Mouse (Mus musculus) skeletal muscle tissue, adult 2 months (tissue): Measurements from ENCODE around the gene Il4ra.

Experiments
- DNase-seq: peaks from one replicate; pipeline ENCODE4 v3.0.0-alpha.2; 2012; ENCODE audit warnings: low read depth, low spot score

The Il4ra gene

DNA sequence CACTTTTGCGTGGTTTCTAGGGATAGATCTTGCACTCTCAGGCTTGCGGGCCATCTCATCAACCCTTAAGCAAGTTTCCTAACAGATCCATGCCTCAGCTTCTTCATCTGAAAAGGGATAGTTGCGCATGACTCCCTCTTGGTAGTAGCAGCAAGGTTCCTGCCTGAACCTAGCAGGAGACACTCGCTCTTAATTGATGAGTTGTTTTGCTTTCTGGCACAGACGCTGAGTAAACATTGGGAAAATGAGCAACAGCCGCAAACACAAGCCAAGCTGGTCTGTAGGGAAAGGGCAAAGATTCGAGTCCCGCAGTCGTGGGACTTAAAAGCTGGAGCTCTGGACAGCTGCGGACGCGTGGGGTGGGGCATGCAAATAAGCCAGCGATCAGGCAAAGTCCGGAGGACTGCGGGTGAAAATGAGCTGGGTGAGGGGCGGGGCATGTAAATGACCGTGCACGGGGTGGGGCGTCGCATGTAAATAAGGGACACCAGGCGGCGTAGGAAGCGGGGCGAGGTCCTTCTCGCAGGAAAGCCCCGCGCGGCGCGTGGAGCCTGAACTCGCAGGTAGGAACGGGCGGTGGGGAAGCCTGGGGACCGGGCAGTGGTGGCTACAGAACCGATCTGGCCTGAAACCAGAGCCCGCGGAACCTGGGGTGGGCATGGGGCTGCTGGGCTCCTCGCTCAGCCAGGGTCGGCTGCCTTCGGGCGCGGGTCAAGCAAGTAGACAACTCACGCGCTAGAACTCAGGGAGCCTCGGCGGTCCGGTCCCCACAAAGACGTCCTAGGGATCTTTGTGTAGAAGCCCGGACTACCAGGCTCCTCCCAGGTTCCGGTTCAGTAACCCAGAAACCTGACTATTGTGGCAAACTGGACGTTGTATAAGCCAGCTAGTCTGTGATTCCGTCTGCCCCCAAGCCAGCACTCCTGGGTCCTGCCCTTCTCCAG lies at the start of gene Il4ra:
Gene Il4ra, plus strand, starts transcription at position 355 of the 944 bp plus-strand sequence.
- peak; percentile 87 for DNase-seq

DNA sequence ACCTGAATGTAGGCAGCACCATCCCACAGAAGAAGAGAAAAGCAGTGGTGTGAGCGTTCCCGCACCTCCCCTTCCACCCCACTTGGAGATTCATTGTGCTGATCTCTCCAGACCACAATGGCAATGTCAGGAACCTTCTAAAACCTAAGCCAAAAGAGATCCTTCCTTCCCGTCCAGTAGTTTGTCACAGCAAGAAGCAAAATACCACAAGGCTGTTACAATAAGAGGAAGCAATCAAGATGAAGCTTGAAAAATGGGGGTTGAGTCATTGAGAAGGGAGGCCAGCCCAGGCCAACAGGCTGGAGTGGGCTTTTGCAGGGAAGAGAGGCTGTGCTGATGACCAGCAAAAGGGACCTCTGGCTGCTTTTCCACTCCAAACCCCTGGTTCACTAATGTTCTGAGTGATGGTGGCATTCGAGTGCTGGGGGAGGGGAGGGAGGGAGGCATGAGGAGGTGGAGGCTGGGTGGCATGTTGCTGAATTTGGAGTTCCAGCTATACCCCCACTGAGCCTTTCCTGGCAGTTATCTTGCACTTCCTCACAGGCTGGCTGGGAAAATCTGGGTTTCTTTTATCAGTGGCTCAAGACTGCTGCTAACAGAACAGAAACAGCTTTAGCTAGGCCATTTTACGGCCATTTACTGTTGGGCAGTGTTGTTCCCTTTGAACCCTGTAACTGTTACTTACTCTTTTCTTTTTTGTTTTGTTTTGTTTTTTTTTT lies 48.4 kb upstream of the Il4ra start:
- DNase-seq = no peak

GRCm38 (mm10) chr7:125504618-125505017 lies 47.3 kb upstream of the Il4ra start:
- DNase-seq = no peak

- DNase-seq = no peak
Measured at GRCm38 (mm10) chr7:125505568-125505967, 46.4 kb upstream of the Il4ra start.

- no peak for DNase-seq
Measured at GRCm38 (mm10) chr7:125507279-125507678, 44.6 kb upstream of the Il4ra start.

GRCm38 (mm10) chr7:125511432-125511831 lies 40.5 kb upstream of the Il4ra start:
- DNase-seq = no peak

- DNase-seq = no peak
Measured at GRCm38 (mm10) chr7:125511852-125512251, 40.1 kb upstream of the Il4ra start.

- DNase-seq = no peak
Measured at GRCm38 (mm10) chr7:125515081-125515853, 36.7 kb upstream of the Il4ra start.

GRCm38 (mm10) chr7:125516723-125517122 lies 35.2 kb upstream of the Il4ra start:
- no peak for DNase-seq

GRCm38 (mm10) chr7:125517470-125517869 lies 34.5 kb upstream of the Il4ra start:
- no peak for DNase-seq

- DNase-seq = no peak
Measured at GRCm38 (mm10) chr7:125519715-125520114, 32.2 kb upstream of the Il4ra start.

DNA sequence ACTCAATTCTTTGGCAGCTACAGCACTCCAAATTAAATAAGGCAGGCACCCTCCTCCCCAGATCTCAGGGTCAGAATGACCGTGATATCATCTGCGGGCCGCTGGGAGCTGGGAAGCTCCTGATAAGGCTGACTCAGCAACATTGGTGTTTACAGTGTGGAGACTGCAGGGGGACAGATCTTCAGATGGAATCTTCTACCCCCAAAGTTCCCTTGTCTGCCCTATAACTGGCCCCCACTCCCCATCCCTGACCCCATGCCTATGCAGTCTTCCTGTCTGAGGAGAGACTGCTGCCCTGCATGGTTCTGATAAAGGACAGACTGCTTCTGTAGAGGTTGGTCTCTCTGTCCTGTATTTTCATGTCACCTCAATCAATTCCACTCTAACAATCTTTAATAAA lies 28.9 kb upstream of the Il4ra start:
- no peak for DNase-seq

DNA sequence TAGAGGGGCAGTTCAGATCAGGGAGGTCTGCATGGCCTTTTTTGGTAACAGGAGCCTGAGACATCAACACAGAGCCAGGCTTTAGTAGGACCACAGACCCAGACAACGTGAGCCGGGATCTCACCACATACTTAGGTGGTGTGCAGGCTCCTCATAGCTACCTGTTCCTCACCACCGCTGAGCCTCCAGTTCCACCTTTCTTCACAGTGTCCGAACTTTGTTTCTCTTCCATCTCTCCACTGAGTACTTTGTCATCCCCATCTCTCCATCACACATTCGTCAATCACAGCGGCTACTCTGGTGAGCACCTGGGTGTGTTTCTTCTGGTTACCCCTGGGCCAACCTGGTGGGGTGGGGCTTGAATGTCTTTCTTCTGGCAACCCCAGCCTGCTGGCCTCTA lies 24.7 kb upstream of the Il4ra start:
- no peak for DNase-seq

- no peak for DNase-seq
Measured at GRCm38 (mm10) chr7:125527901-125528580, 23.9 kb upstream of the Il4ra start.

- DNase-seq = no peak
Measured at GRCm38 (mm10) chr7:125539351-125539750, 12.6 kb upstream of the Il4ra start.

- DNase-seq = no peak
Measured at GRCm38 (mm10) chr7:125541026-125541425, 10.9 kb upstream of the Il4ra start.

DNA sequence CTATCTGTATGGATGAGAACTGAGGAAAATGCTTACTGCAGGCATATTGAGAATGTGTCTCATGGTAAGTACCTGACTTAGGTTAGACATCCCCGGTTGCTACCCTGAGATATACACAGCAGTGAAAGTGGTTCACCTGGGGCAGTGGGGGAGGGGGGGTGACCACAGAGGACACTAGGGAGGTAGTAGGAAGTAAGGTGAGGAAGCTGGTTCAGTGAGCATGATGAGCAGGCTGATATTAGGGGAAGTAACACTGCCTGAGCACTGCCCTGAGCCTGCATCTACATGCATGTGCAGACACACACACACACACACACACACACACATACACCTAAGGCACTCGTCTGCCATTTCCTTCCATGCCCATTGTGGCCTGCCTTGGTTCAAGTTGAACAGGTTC lies 10.1 kb upstream of the Il4ra start:
- no peak for DNase-seq

GRCm38 (mm10) chr7:125542335-125543050 lies 9.4 kb upstream of the Il4ra start:
- no peak for DNase-seq

- no peak for DNase-seq
Measured at GRCm38 (mm10) chr7:125543497-125543896, 8.4 kb upstream of the Il4ra start.

GRCm38 (mm10) chr7:125545331-125545730 lies 6.6 kb upstream of the Il4ra start:
- no peak for DNase-seq

DNA sequence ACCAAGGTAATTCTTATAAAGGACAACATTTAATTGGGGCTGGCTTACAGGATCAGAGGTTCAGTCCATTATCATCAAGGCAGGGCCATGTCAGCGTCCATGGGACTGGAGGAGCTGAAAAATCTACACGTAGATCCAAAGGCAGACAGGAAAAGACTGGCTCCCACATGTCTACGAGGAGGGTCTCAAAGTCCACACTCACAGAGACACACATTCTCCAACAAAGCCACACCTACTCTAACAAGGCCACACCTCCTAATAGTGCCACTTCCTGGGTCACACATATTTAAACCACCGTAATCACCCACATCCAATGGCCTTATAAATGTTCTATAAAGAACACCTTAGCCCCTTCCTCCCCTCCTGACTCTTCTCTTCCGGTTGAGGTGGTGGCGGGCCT lies 5.2 kb upstream of the Il4ra start:
- DNase-seq = no peak
